Comparison of ENCODE assay signal across 15 mouse cellular contexts in the genomic region with DNA sequence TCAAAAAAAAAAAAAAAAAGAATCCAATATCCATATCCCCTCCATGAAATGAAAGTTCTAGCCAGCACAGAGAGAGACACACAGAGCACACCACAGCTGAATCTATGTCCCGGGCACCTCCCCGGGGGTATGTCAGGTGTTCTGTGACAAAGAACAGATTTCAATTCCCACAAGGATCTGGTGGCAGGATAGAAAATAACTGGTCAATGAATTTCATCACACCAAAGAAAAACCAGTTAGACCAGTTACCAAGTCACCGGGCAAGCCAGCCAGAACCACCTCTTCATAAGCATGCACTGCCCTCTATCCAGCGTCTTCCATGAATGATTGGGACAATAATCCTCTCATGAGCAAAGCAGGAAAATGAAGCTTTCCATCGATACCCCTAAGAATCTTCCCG. TPM values are rescaled to one million over a fixed set of nuclear protein-coding genes. Genes with fewer than 3 reads are reported as not detected.
DNase-seq lines count a peak whose midpoint lies in the region.
"Had no signal": no experiment of that assay in that cellular context is flagged by ENCODE, and none has a peak within 500 bp of the region (broad histone marks: within the 10 kb centered on the region; RNA-seq: fewer than 3 reads in every experiment).

No protein-coding gene starts in this region.

- peak; percentile 49 for DNase-seq in kidney, adult 9 months
- DNase-seq in kidney, adult 18-20 months, result no peak
- peak; percentile 34 for DNase-seq in urinary bladder, postnatal 14 days (ENCODE audit: low spot score)
- no peak for DNase-seq in urinary bladder, postnatal 25 days (ENCODE audit: low spot score)
- peak; percentile 30 to 46 for DNase-seq in kidney, postnatal 36 days
- no peak for DNase-seq in thymus, postnatal 14 days
- no peak for DNase-seq in spleen, postnatal 14 days (ENCODE audit: low spot score in 2 of 2)
- DNase-seq in gastrocnemius, postnatal 14 days, result no peak
- DNase-seq: adrenal gland, postnatal 10 days; B cell, adult 2 months; cerebellum, adult 11-12 months; cerebellum, postnatal 36 days; forebrain, postnatal 0 days; right cerebral cortex, postnatal 25 days; thymus, adult 18-20 months had no signal

- intact Hi-C loops in gastrocnemius, postnatal 14 days (cut with DNase I; ENCODE audit: low total_unique reads), result no loop called here

RNA-seq across cellular contexts. Expression of a gene that starts 26.8 kb away (rescaled TPM):
- 10 to 100 TPM; 40.4 to 41.4 TPM for total RNA-seq in gastrocnemius, postnatal 14 days (2021)

Comparison
In these comparisons a context has a peak if more than half of its experiments do, and no peak if none do; other contexts are left out.
1. DNase-seq: peak in kidney, adult 9 months (single experiment), urinary bladder, postnatal 14 days (single experiment) and kidney, postnatal 36 days (2 of 2); none in kidney, adult 18-20 months (single experiment), urinary bladder, postnatal 25 days (single experiment), thymus, postnatal 14 days (single experiment), spleen, postnatal 14 days (0 of 2) and gastrocnemius, postnatal 14 days (single experiment).